Mouse (Mus musculus) hindbrain, embryonic 10.5 days (tissue): ENCODE measurements around the gene Sprr2f. TPM values are rescaled to one million over a fixed set of nuclear protein-coding genes. Genes with fewer than 3 reads are reported as not detected.

Experiments used
- DNase-seq: peaks from one replicate; pipeline ENCODE4 v3.0.0-alpha.2; 2017; ENCODE audit warnings: low spot score
- H3K27ac ChIP-seq: fragments of 300-500 bp; sonication (generic); 2 replicates; pipeline ENCODE4 v1.5.1; 2016; ENCODE audit warnings: mild to moderate bottlenecking, moderate library complexity
- H3K27me3 ChIP-seq: fragments of 300-500 bp; sonication (generic); 2 replicates; pipeline ENCODE4 v1.6.1; 2016; ENCODE audit warnings: mild to moderate bottlenecking; ENCODE audit not compliant: poor library complexity, insufficient read depth, severe bottlenecking
- H3K36me3 ChIP-seq: fragments of 300-500 bp; sonication (generic); 2 replicates; pipeline ENCODE4 v1.6.1; 2016; ENCODE audit warnings: mild to moderate bottlenecking, moderate library complexity
- H3K4me1 ChIP-seq: fragments of 300-500 bp; sonication (generic); replicated peaks from 2 replicates; pipeline ENCODE4 v1.6.1; 2016; ENCODE audit warnings: mild to moderate bottlenecking
- H3K4me3 ChIP-seq: fragments of 300-500 bp; sonication (generic); 2 replicates; pipeline ENCODE4 v1.5.1; 2016; ENCODE audit warnings: mild to moderate bottlenecking, moderate library complexity
- H3K9me3 ChIP-seq: fragments of 300-500 bp; sonication (generic); 2 replicates; pipeline ENCODE4 v1.6.1; 2016; ENCODE audit warnings: mild to moderate bottlenecking, moderate library complexity
- WGBS: fragments of 180-500 bp; shearing (Covaris S2); methylation state at CpG from one replicate; pipeline ENCODE4 v1.1.7; 2016; 5-methylcytosine and 5-hydroxymethylcytosine counted together
- polyA plus RNA-seq: library from polyadenylated mRNA; unstranded; fragments of >200 nt; fragmentation: Nextera tagmentation; extraction: Ambion mirVana; gene quantifications from 2 replicates; pipeline ENCODE4 v1.2.1, GENCODE M21; 2016

The Sprr2f gene
- not detected in 2 replicates for polyA plus RNA-seq

DNA sequence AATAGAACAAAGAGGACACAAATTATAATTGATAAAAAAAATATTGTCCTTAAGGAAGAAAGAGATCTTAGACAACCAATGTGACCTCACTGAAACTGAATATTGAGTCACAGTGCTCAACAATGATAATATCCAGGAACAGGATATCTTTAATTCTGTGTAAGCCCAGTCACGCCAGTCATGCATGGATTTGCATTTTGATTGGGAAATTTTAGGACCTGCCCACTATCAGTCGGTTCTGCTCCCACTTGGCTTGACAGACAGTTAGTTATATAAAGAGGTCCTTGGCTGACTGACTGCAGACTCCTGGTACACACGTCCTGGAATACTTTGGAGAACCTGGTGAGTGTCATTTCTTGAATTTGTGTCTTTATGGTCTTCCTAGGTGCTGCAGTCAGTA lies at the start of gene Sprr2f:
Gene Sprr2f, plus strand, starts transcription at position 301 of the 400 bp plus-strand sequence.
- Histone ChIP-seq H3K27ac (no peak within 1 kb of the TSS), H3K27me3 (no peaks in the 10 kb centered on the region), H3K4me3 (no peak within 1 kb of the TSS), H3K9me3 (no peaks in the 10 kb centered on the region), H3K36me3 (no peaks in the 10 kb centered on the region), H3K4me1 (no peaks in the 10 kb centered on the region)
- WGBS = 71% methylated on average over 3 of the region's 3 CpGs
- DNase-seq = no peak

- WGBS = 87% methylated on average over 2 of the region's 2 CpGs
Measured at GRCm38 (mm10) chr3:92316320-92316719, 48.7 kb upstream of the Sprr2f start, which contains the start of gene Sprr2b. Gene Sprr2b (plus strand): TSS chr3:92316620.

DNA sequence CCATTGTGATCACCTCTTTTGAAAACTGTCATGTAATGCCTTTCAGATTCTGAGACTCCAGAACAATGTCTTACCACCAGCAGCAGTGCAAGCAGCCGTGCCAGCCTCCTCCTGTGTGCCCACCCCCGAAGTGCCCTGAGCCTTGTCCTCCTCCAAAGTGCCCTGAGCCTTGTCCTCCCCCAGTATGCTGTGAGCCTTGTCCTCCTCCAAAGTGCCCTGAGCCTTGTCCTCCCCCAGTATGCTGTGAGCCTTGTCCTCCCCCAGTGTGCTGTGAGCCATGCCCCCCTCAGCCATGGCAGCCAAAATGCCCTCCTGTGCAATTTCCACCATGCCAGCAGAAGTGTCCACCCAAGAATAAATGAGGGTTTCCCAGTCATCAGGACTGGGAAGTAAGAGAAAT lies 47.6 kb upstream of the Sprr2f start:
- H3K27me3 ChIP-seq = no peaks in the 10 kb centered on the region
- H3K4me3 ChIP-seq = no peak overlapping the region
- no peak for DNase-seq
- H3K9me3 ChIP-seq = no peaks in the 10 kb centered on the region
- 68% methylated on average over 2 of the region's 2 CpGs for WGBS
- H3K27ac ChIP-seq = no peak overlapping the region
- no peaks in the 10 kb centered on the region for H3K36me3 ChIP-seq
- no peaks in the 10 kb centered on the region for H3K4me1 ChIP-seq

More at GRCm38 (mm10) chr3:92316320-92316719, 48.7 kb upstream of the Sprr2f start, which contains the start of gene Sprr2b:
- Histone ChIP-seq H3K27ac (no peak within 1 kb of the TSS), H3K9me3 (no peaks in the 10 kb centered on the region), H3K36me3 (no peaks in the 10 kb centered on the region), H3K27me3 (no peaks in the 10 kb centered on the region), H3K4me3 (no peak within 1 kb of the TSS), H3K4me1 (no peaks in the 10 kb centered on the region)
- no peak for DNase-seq

GRCm38 (mm10) chr3:92336278-92336677 lies 28.7 kb upstream of the Sprr2f start:
- H3K27me3 ChIP-seq = no peaks in the 10 kb centered on the region
- 91% methylated on average over 1 of the region's 1 CpGs for WGBS
- no peaks in the 10 kb centered on the region for H3K4me1 ChIP-seq

DNA sequence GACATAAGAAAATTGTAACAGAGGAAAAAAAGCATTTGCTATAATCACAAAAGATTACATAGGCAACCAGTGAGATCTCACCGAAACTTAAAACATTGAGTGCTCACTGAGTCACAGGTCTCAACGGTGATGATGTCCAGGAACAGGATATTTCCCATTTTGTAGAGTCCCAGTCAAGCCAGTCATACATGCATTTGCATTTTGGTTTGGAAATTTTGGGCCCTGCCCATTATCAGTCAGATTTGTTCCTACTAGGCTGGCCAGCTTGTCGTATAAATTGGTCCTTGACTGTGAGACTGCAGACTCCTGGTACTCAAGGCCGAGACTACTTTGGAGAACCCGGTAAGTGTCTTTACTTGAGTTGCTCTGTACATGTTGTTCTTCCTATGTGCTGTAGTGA lies 26.1 kb upstream of the Sprr2f start, which contains the start of gene Sprr2d:
Gene Sprr2d, plus strand, starts transcription at position 301 of the 400 bp plus-strand sequence.
- Histone ChIP-seq H3K4me1 (no peaks in the 10 kb centered on the region), H3K4me3 (no peak within 1 kb of the TSS), H3K27ac (no peak within 1 kb of the TSS), H3K9me3 (no peaks in the 10 kb centered on the region), H3K36me3 (no peaks in the 10 kb centered on the region), H3K27me3 (no peaks in the 10 kb centered on the region)
- no peak for DNase-seq
- WGBS = 91% methylated on average over 5 of the region's 5 CpGs

More at GRCm38 (mm10) chr3:92336278-92336677, 28.7 kb upstream of the Sprr2f start:
- H3K9me3 ChIP-seq = no peaks in the 10 kb centered on the region
- no peak overlapping the region for H3K27ac ChIP-seq
- H3K4me3 ChIP-seq = no peak overlapping the region
- H3K36me3 ChIP-seq = no peaks in the 10 kb centered on the region
- no peak for DNase-seq

GRCm38 (mm10) chr3:92351843-92352242 lies 13.1 kb upstream of the Sprr2f start, which contains the start of gene Sprr2e:
Gene Sprr2e (plus strand): TSS chr3:92352143.
- no peaks in the 10 kb centered on the region for H3K27me3 ChIP-seq
- no peak within 1 kb of the TSS for H3K4me3 ChIP-seq
- H3K27ac ChIP-seq = no peak within 1 kb of the TSS
- no peak for DNase-seq
- no peaks in the 10 kb centered on the region for H3K9me3 ChIP-seq
- H3K4me1 ChIP-seq = no peaks in the 10 kb centered on the region
- 82% methylated on average over 2 of the region's 2 CpGs for WGBS
- no peaks in the 10 kb centered on the region for H3K36me3 ChIP-seq

DNA sequence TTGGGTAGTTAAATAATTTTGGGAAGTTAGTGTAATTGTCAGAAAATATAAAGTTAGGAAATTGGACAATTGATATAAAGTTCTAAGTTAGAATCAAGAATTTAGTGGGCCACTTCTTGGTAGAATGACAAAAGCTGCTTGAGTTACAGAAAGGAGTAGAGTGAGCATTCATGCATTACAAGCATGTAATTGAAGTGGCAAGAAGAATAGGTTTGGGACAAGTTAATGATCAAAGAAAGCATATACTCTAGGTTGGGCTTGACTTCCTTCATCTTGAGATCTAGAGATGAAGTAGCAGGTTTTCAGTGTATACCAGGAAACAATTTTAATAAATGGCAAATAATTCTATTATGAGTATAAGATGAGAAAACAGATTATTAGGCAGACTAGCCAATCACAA lies 3.4 kb upstream of the Sprr2f start:
- Histone ChIP-seq H3K4me1 (no peaks in the 10 kb centered on the region), H3K4me3 (no peak overlapping the region), H3K9me3 (no peaks in the 10 kb centered on the region), H3K27ac (no peak overlapping the region), H3K36me3 (no peaks in the 10 kb centered on the region), H3K27me3 (no peaks in the 10 kb centered on the region)
- DNase-seq = no peak

DNA sequence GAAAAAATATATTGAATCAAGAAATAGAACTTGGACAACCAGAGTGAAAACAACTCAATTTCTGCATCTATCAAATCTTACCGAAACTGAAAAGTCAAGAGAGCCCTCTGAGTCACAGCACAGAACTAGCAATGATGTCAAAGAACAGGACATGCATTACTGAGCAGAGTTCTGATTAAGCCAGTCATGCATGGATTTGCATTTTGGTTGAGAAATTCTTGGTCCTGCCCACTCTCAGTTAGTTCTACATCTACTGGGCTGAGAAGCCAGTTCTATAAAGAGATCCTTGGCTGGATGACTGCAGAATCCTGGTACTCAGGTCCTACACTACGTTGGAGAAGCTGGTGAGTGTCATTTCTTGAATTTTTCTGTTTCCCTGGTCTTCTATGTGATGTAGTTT lies 8.6 kb downstream of the Sprr2f start:
- H3K27ac ChIP-seq = no peak overlapping the region
- no peak overlapping the region for H3K4me3 ChIP-seq
- no peaks in the 10 kb centered on the region for H3K4me1 ChIP-seq
- 74% methylated on average over 2 of the region's 2 CpGs for WGBS
- no peaks in the 10 kb centered on the region for H3K36me3 ChIP-seq
- no peak for DNase-seq
- no peaks in the 10 kb centered on the region for H3K9me3 ChIP-seq
- H3K27me3 ChIP-seq = no peaks in the 10 kb centered on the region

- Histone ChIP-seq H3K4me3 (no peak within 1 kb of the TSS), H3K4me1 (no peaks in the 10 kb centered on the region), H3K36me3 (no peaks in the 10 kb centered on the region), H3K27me3 (no peaks in the 10 kb centered on the region), H3K27ac (no peak within 1 kb of the TSS), H3K9me3 (no peaks in the 10 kb centered on the region)
- DNase-seq = no peak
- 80% methylated on average over 1 of the region's 1 CpGs for WGBS
Measured at GRCm38 (mm10) chr3:92385385-92385784, 20.4 kb downstream of the Sprr2f start, which contains the start of gene Sprr2h. Gene Sprr2h (plus strand): TSS chr3:92385685.

DNA sequence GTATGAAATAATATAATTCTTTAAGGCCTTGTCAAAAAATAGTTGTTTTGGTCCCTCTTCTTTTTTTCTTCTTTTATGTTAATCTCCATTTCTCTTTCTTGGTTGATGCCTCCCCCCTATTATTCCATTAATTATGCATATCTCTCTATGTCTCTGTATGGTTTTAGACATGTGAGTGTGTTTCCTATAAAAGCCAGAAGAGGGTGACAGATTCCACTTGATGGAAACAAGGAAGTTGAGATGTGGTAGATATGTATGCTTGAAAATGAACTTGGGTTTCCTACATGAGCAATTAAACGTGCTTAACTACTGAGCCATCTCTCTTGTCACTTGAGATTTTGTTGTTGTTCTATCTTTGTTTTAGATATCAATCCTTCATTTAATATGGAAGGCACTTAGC lies 29.3 kb downstream of the Sprr2f start:
- DNase-seq = no peak
- H3K9me3 ChIP-seq = no peaks in the 10 kb centered on the region
- no peaks in the 10 kb centered on the region for H3K4me1 ChIP-seq
- no peak overlapping the region for H3K27ac ChIP-seq
- H3K27me3 ChIP-seq = no peaks in the 10 kb centered on the region
- WGBS = 50% methylated on average over 1 of the region's 1 CpGs
- no peak overlapping the region for H3K4me3 ChIP-seq
- no peaks in the 10 kb centered on the region for H3K36me3 ChIP-seq

DNA sequence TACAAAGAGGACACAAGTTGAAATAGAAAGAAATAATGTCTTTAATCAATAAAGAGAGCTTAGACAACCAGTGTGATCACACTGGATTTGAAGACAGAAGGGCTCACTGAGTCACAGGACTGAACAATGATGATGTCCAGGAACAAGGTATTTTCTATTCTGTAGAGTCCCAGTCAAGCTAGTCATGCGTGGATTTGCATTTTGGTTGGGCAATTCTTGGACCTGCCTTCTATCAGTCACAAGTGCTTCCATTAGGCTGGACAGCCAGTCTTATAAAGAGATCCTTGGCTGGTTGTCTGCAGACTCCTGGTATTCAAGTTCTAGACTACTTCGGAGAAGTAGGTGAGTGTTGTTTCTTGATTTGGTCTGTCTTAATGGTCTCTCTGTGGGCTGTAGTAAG lies 42.7 kb downstream of the Sprr2f start, which contains the start of gene Sprr2i:
Gene Sprr2i, plus strand, starts transcription at position 301 of the 400 bp plus-strand sequence.
- Histone ChIP-seq H3K27ac (no peak within 1 kb of the TSS), H3K27me3 (no peaks in the 10 kb centered on the region), H3K9me3 (no peaks in the 10 kb centered on the region), H3K4me3 (no peak within 1 kb of the TSS), H3K4me1 (no peaks in the 10 kb centered on the region), H3K36me3 (no peaks in the 10 kb centered on the region)
- DNase-seq = no peak
- 92% methylated on average over 2 of the region's 2 CpGs for WGBS
